Mouse (Mus musculus) myocyte (in vitro differentiated cells): ENCODE results near the gene Bri3. TPM values are rescaled to one million over a fixed set of nuclear protein-coding genes. Genes with fewer than 3 reads are reported as not detected.

ENCODE experiments used
- H3K27me3 ChIP-seq: one replicate; pipeline ENCODE4 v1.6.1; 2011; ENCODE audit not compliant: control insufficient read depth, insufficient read depth, insufficient read length
- H3K36me3 ChIP-seq: one replicate; pipeline ENCODE4 v1.6.1; 2011; ENCODE audit not compliant: control insufficient read depth, insufficient read depth
- H3K4me2 ChIP-seq: one replicate; pipeline ENCODE4 v1.6.1; 2011; ENCODE audit warnings: low read depth, control low read depth
- H3K4me3 ChIP-seq: one replicate; pipeline ENCODE4 v1.5.1; 2011; ENCODE audit warnings: mild to moderate bottlenecking, control low read depth, moderate library complexity
- H3K79me2 ChIP-seq: one replicate; pipeline ENCODE4 v1.6.1; 2011; ENCODE audit not compliant: control insufficient read depth, insufficient read depth
- H3ac ChIP-seq: one replicate; pipeline ENCODE4 v1.6.1; 2011; ENCODE audit not compliant: control insufficient read depth, insufficient read length
- CEBPB ChIP-seq: IDR thresholded peaks from 2 replicates; pipeline ENCODE4 v1.6.1; 2011; ENCODE audit warnings: mild to moderate bottlenecking, moderate library complexity; ENCODE audit not compliant: poor library complexity, insufficient read depth, severe bottlenecking
- E2F4 ChIP-seq: IDR thresholded peaks from one replicate; pipeline ENCODE4 v1.6.1; 2011; ENCODE audit warnings: mild to moderate bottlenecking, control low read depth, moderate library complexity; ENCODE audit not compliant: insufficient read depth
- MAX ChIP-seq: IDR thresholded peaks from one replicate; pipeline ENCODE4 v1.6.1; 2011; ENCODE audit warnings: low read depth, mild to moderate bottlenecking, control low read depth
- MYOD1 ChIP-seq, 3 experiments: IDR thresholded peaks; one replicate each; pipeline ENCODE4 v1.6.1; 2011; ENCODE audit warnings: control low read depth in 2 of 3, low read depth in 2 of 3, mild to moderate bottlenecking in 2 of 3, moderate library complexity in 1 of 3; ENCODE audit not compliant: insufficient read length in 2 of 3, control insufficient read depth in 1 of 3
- MYOG ChIP-seq, 3 experiments: IDR thresholded peaks; one replicate each; pipeline ENCODE4 v1.6.1; 2011; ENCODE audit warnings: control low read depth in 2 of 3, low read depth in 2 of 3, mild to moderate bottlenecking in 2 of 3; ENCODE audit not compliant: insufficient read length in 2 of 3, control insufficient read depth in 1 of 3, insufficient read depth in 1 of 3
- POLR2A ChIP-seq: IDR thresholded peaks from one replicate; pipeline ENCODE4 v1.6.1; 2011; ENCODE audit warnings: low read depth, mild to moderate bottlenecking, control low read depth, moderate library complexity; ENCODE audit not compliant: insufficient read length
- POLR2AphosphoS2 ChIP-seq: IDR thresholded peaks from one replicate; pipeline ENCODE4 v1.6.1; 2011; ENCODE audit warnings: low read depth, control low read depth; ENCODE audit not compliant: insufficient read length
- REST ChIP-seq: IDR thresholded peaks from one replicate; pipeline ENCODE4 v1.6.1; 2011; ENCODE audit warnings: mild to moderate bottlenecking, control low read depth, moderate library complexity; ENCODE audit not compliant: insufficient read depth, insufficient read length
- SRF ChIP-seq: IDR thresholded peaks from one replicate; pipeline ENCODE4 v1.6.1; 2011; ENCODE audit warnings: low read depth; ENCODE audit not compliant: control insufficient read depth, insufficient read length
- TCF12 ChIP-seq: IDR thresholded peaks from one replicate; pipeline ENCODE4 v1.6.1; 2011; ENCODE audit warnings: mild to moderate bottlenecking, control low read depth; ENCODE audit not compliant: poor library complexity, insufficient read depth, severe bottlenecking
- TCF3 ChIP-seq: IDR thresholded peaks from one replicate; pipeline ENCODE4 v1.6.1; 2011; ENCODE audit warnings: low read depth, control low read depth; ENCODE audit not compliant: insufficient read length
- USF1 ChIP-seq: IDR thresholded peaks from one replicate; pipeline ENCODE4 v1.6.1; 2011; ENCODE audit warnings: low read depth, mild to moderate bottlenecking, control low read depth, moderate library complexity
- polyA plus RNA-seq: library from polyadenylated mRNA; unstranded; fragments of >200 nt; fragmentation: generic; extraction: Trizol; gene quantifications from one replicate; pipeline ENCODE4 v1.2.1, GENCODE M21; 2012; ENCODE audit warnings: missing spikeins

Bri3 gene
- polyA plus RNA-seq, 1 experiment, result 153 TPM

DNA sequence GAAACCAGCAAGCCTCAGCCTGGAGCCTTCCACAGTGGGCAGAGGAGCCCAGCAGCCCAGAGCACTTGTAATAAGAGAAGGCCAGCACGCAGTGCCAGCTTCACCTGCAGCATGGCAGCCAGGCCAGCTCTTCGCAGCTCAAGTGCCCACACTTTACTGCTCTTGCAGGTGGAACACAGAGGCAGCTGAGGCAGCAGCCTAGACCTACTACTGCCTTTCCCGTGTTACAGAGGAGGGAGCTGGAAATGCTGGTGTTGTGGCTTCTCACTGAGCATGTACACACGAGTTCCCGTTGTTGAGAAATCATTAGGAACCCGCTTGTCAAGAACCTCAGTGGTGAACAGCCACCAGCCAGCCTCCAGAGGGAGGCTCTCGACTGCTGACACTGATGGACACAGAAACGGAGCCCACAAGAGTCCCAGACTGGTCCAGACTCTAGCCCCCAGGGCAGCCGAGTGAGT lies 34.9 kb downstream of the Bri3 start:
- no peaks in the 10 kb centered on the region for H3K79me2 ChIP-seq
- no peak overlapping the region for H3K4me3 ChIP-seq
- H3K4me2 ChIP-seq, result no peak overlapping the region
- TF ChIP-seq TCF12 (no peak), POLR2AphosphoS2 (peak; percentile 54), USF1 (no peak), SRF (no peak), REST (no peak), MAX (no peak)
- H3ac ChIP-seq, result no peak overlapping the region
- H3K36me3 ChIP-seq, result peaks cover 66% of the 10 kb centered on the region
- no peaks in the 10 kb centered on the region for H3K27me3 ChIP-seq

DNA sequence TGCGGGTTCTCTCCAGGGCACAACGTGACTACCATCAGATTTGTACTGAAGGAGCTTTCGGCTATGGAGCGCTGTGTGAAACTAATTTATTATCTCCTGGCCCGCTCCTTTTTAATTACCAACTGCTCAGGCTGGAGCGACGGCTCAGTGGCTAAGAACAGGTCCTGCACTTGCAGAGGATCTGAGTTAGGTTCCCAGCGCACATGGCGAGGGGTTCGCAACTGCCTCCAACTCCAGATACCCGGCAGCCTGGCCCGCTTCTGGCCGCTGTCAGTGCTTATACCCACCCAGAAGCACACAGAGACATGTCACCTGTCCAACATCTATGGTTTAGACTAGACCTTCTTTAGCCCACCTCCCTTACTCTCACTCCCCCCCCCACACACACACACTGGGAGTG lies 35.7 kb downstream of the Bri3 start:
- H3K4me3 ChIP-seq, result no peak overlapping the region
- H3K36me3 ChIP-seq, result peaks cover 65% of the 10 kb centered on the region
- no peaks in the 10 kb centered on the region for H3K79me2 ChIP-seq
- H3K27me3 ChIP-seq, result no peaks in the 10 kb centered on the region
- no peak overlapping the region for H3ac ChIP-seq
- H3K4me2 ChIP-seq, result no peak overlapping the region
- TF ChIP-seq MAX, result no peak
- no peak for TF ChIP-seq TCF12
- peak; percentile 21 for TF ChIP-seq POLR2AphosphoS2

DNA sequence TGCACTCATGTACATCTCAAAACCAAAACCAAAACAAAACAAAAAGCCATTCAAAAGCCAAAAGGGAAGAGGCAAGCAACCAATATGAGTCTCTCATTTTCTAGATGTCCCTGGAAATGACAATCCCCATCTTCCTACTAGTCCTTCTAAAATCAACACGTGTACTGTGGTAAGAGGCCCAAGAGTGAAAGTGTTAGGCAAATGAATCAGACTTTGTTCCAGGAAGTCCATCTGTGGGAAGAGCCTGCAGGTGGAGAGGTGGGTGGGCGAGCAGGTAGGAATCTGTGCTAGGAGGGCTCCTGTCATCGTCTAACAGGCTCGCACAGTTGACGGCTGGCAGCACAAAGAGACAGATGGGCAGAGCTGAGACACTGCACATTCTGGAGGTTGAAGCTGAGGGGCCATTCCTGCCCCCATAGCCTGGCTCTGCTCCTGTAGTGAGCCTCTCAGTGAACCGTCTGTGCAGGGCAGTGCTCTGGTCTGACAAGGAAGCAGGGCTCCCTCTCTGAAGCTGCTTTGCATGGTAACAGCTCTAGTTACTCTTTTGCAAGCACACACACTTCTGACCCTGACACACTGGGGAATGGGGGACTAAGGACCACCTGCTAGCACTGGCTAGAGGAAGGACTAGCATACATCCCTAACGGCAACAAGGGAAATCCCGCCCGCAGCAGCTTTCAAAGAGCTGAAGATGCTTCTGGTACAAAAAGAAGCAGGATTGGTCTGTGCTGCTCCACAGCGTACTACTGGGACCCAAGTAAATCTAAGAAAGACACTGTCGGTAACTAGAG lies 38.4 kb downstream of the Bri3 start:
- Histone ChIP-seq H3K79me2 (no peaks in the 10 kb centered on the region), H3K36me3 (peaks cover 45% of the 10 kb centered on the region), H3ac (no peak overlapping the region), H3K4me2 (no peak overlapping the region), H3K27me3 (no peaks in the 10 kb centered on the region), H3K4me3 (no peak overlapping the region)
- TF ChIP-seq MYOD1 (IDR thresholded peaks at IDR 0.05; ENCODE audit: control insufficient read depth in 1 of 3, insufficient read length in 2 of 3, low read depth in 2 of 3) (no peak), POLR2AphosphoS2 (no peak)

DNA sequence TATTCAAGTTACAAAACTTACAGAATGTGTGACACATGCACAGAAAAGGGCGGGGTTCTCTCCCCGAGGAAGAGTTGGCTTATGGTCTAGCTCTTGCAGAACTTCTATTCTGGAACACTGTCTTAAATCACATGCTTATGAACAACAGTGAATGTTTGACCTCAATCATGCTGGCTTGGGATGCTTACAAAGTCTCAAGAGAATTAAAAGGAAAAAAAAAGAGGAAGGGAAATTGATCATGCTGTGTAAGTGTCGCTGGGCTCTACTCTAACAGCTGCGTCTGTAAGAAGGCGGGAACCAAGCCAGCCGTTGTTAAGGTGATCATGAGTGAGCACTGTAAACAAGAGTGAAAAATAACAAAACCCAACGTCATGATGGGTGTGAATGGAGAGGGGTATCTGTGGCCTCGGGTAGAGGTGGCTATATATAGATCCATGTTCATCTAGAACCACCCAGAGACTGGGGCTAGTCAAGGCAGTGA lies 39.4 kb downstream of the Bri3 start:
- Histone ChIP-seq H3K36me3 (peaks cover 37% of the 10 kb centered on the region), H3K4me2 (peak overlapping the region; percentile 30), H3K79me2 (no peaks in the 10 kb centered on the region), H3ac (no peak overlapping the region), H3K4me3 (no peak overlapping the region), H3K27me3 (no peaks in the 10 kb centered on the region)
- peak in 2 of 3 experiments; percentile 18 to 29 for TF ChIP-seq MYOG (IDR thresholded peaks at IDR 0.05; ENCODE audit: control insufficient read depth in 1 of 3, insufficient read depth in 1 of 3, insufficient read length in 2 of 3, low read depth in 2 of 3)
- no peak for TF ChIP-seq E2F4
- no peak for TF ChIP-seq CEBPB
- TF ChIP-seq TCF12, result peak; percentile 9
- peak; percentile 6 for TF ChIP-seq MAX
- TF ChIP-seq POLR2AphosphoS2, result no peak
- TF ChIP-seq MYOD1 (IDR thresholded peaks at IDR 0.05; ENCODE audit: control insufficient read depth in 1 of 3, insufficient read length in 2 of 3, low read depth in 2 of 3), result peak in 2 of 3 experiments; percentile 22 to 69
- TF ChIP-seq POLR2A, result no peak
- TF ChIP-seq USF1, result no peak
- TF ChIP-seq SRF, result no peak
- no peak for TF ChIP-seq TCF3
- no peak for TF ChIP-seq REST

DNA sequence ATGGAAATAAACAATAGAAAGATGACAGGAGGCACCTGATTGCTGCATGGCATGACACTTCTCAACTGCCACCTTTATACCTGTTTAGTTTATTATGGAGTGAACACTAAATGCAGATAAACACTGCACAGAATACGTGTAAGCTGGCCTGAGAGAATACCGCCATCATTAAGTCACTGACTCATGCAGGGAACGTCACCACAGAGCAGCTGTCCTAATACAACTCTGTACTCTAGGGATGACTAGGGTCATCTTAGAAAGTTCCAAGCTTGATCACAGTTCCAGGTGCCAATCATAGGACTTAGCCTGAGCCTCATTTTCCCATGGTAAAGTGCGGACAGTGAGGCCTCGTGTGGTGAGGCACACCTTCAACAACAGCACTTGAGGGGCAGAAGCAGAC lies 40.4 kb downstream of the Bri3 start:
- peak overlapping the region; percentile 30 for H3K4me2 ChIP-seq
- H3K27me3 ChIP-seq, result no peaks in the 10 kb centered on the region
- TF ChIP-seq MYOG (IDR thresholded peaks at IDR 0.05; ENCODE audit: control insufficient read depth in 1 of 3, insufficient read depth in 1 of 3, insufficient read length in 2 of 3, low read depth in 2 of 3) (peak in 2 of 3 experiments; percentile 39 to 86), SRF (no peak), MAX (no peak), E2F4 (no peak), TCF3 (no peak), USF1 (no peak), MYOD1 (IDR thresholded peaks at IDR 0.05; ENCODE audit: control insufficient read depth in 1 of 3, insufficient read length in 2 of 3, low read depth in 2 of 3) (peak; percentile 54 to 86 (median 75)), TCF12 (no peak), POLR2A (no peak), CEBPB (no peak), POLR2AphosphoS2 (peak; percentile 41), REST (no peak)
- H3ac ChIP-seq, result no peak overlapping the region
- H3K36me3 ChIP-seq, result peaks cover 34% of the 10 kb centered on the region
- H3K4me3 ChIP-seq, result no peak overlapping the region
- no peaks in the 10 kb centered on the region for H3K79me2 ChIP-seq
